Comparison of ENCODE assay signal across 8 mouse cellular contexts in the genomic region with DNA sequence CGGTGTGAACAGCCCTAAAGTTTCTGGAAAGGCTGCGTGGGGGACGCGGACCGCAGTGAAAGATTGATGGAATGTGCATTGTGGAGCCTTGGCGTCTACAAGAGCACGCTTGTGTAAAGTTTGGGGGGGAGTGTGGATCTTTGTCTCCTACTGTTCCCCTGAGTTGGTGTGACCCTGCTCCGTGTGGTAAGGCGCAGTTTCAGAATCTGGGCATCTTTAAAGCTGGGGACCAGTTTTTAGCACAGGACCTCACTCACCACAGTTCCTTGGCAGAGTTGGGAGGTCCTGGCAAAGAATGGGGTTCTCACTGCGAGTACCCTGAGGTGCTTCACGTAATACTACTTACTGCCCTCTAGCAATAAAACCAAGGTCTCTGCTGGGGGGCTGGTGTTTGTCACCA. TPM values are rescaled to one million over a fixed set of nuclear protein-coding genes. Genes with fewer than 3 reads are reported as not detected.
DNase-seq lines count a peak whose midpoint lies in the region; ATAC-seq and TF ChIP-seq lines count a peak whose summit lies in the region.

No protein-coding gene starts in this region.

- peak overlapping the region; percentile 61 for H3K4me2 ChIP-seq in hindbrain, embryonic 14.5 days (replicated peaks)
- H3K4me2 ChIP-seq in myocyte (ENCODE audit: low read depth): peak overlapping the region; percentile 98

- WGBS in hindbrain, embryonic 14.5 days: 0% methylated on average over 11 of the region's 11 CpGs

- H3K9me3 ChIP-seq in hindbrain, embryonic 14.5 days (ENCODE audit: control insufficient read depth, low read length): no peaks in the 10 kb centered on the region

- H3K9ac ChIP-seq in hindbrain, embryonic 14.5 days: peak overlapping the region; percentile 88

- H3K27ac ChIP-seq in hindbrain, embryonic 14.5 days: peak overlapping the region; percentile 94

- H3K4me1 ChIP-seq in hindbrain, embryonic 14.5 days (replicated peaks; ENCODE audit: control insufficient read depth, insufficient read depth, low read length): peaks cover 47% of the 10 kb centered on the region

- H3ac ChIP-seq in myocyte (ENCODE audit: control insufficient read depth, insufficient read length): peak overlapping the region; percentile 68

- H3K36me3 ChIP-seq in hindbrain, embryonic 14.5 days (replicated peaks; ENCODE audit: control insufficient read depth, insufficient read depth): no peaks in the 10 kb centered on the region
- peaks cover 6% of the 10 kb centered on the region for H3K36me3 ChIP-seq in myocyte (ENCODE audit: control insufficient read depth, insufficient read depth)

- H3K27me3 ChIP-seq in hindbrain, embryonic 14.5 days (ENCODE audit: control insufficient read depth, insufficient read depth, low read length): no peaks in the 10 kb centered on the region
- H3K27me3 ChIP-seq in myocyte (ENCODE audit: control insufficient read depth, insufficient read depth, insufficient read length): no peaks in the 10 kb centered on the region

- peaks cover 53% of the 10 kb centered on the region for H3K79me2 ChIP-seq in myocyte (ENCODE audit: control insufficient read depth, insufficient read depth)

- DNase-seq in left cerebral cortex, postnatal 4 days: peak; percentile 19
- DNase-seq in left cerebral cortex, adult 9 months (ENCODE audit: low spot score in 2 of 2): no peak
- DNase-seq in cerebellum, postnatal 10 days: peak; percentile 64 to 66
- no peak for DNase-seq in hindbrain, embryonic 14.5 days (ENCODE audit: low spot score)
- DNase-seq in left cerebral cortex, adult 18-20 months (ENCODE audit: low spot score in 2 of 2): no peak
- DNase-seq in adrenal gland, adult (ENCODE audit: inconsistent age in 2 of 2, low spot score in 1 of 2): no peak

- H3K4me3 ChIP-seq in hindbrain, embryonic 14.5 days (replicated peaks; ENCODE audit: low read length): peak overlapping the region; percentile 78
- peak overlapping the region; percentile 97 for H3K4me3 ChIP-seq in myocyte

- intact Hi-C loops in left cerebral cortex, postnatal 4 days (cut with DNase I): no loop called here

- ATAC-seq in hindbrain, embryonic 14.5 days (ENCODE audit: low FRiP score): no peak
- ATAC-seq in inflammation-experienced regulatory T-cells, adult 6 months: no peak

- no peak for TF ChIP-seq POLR2A in myocyte (IDR thresholded peaks at IDR 0.05; ENCODE audit: insufficient read length, low read depth)

TF ChIP-seq in myocyte, 11 proteins besides CTCF, POLR2A, EP300 and RAD21:
- TF ChIP-seq USF1 (IDR thresholded peaks at IDR 0.05; ENCODE audit: low read depth) (no peak), TCF3 (IDR thresholded peaks at IDR 0.05; ENCODE audit: insufficient read length, low read depth) (no peak), SRF (IDR thresholded peaks at IDR 0.05; ENCODE audit: control insufficient read depth, insufficient read length, low read depth) (no peak), TCF12 (IDR thresholded peaks at IDR 0.05; ENCODE audit: insufficient read depth, poor library complexity, severe bottlenecking) (no peak), MYOD1 (IDR thresholded peaks at IDR 0.05; ENCODE audit: control insufficient read depth in 1 of 3, insufficient read length in 2 of 3, low read depth in 2 of 3) (no peak), MYOG (IDR thresholded peaks at IDR 0.05; ENCODE audit: control insufficient read depth in 1 of 3, insufficient read depth in 1 of 3, insufficient read length in 2 of 3, low read depth in 2 of 3) (no peak), E2F4 (IDR thresholded peaks at IDR 0.05; ENCODE audit: insufficient read depth) (no peak), CEBPB (IDR thresholded peaks at IDR 0.05; ENCODE audit: insufficient read depth, poor library complexity, severe bottlenecking) (no peak), REST (IDR thresholded peaks at IDR 0.05; ENCODE audit: insufficient read depth, insufficient read length) (no peak), POLR2AphosphoS2 (IDR thresholded peaks at IDR 0.05; ENCODE audit: insufficient read length, low read depth) (no peak), MAX (IDR thresholded peaks at IDR 0.05; ENCODE audit: low read depth) (no peak)

RNA-seq across cellular contexts. Expression of a gene that starts 1.0 kb away (rescaled TPM):
- total RNA-seq in left cerebral cortex, postnatal 4 days (2021): 10 to 100 TPM; 27.9 to 28.3 TPM
- polyA plus RNA-seq in hindbrain, embryonic 14.5 days (2014; fragmentation: Nextera tagmentation; extraction: Ambion mirVana): 26.4 and 26.8 TPM in 2 replicates
- polyA plus RNA-seq in myocyte (2012; fragmentation: generic; extraction: Trizol): 14.5 TPM
- 10 to 100 TPM in 1 of 3 experiments, 1 to 10 TPM in 2; 6.4 to 12.7 (median 6.6) TPM for polyA plus RNA-seq in inflammation-experienced regulatory T-cells, adult 6 months (2017; shearing (Covaris generic))
- 10 to 100 TPM; 12.4 to 13.4 TPM for total RNA-seq in left cerebral cortex, adult 18-20 months (2021)

Comparison
In these comparisons a context has a peak if more than half of its experiments do, and no peak if none do; other contexts are left out.
1. DNase-seq: peak in left cerebral cortex, postnatal 4 days (single experiment) and cerebellum, postnatal 10 days (2 of 2); none in left cerebral cortex, adult 9 months (0 of 2), hindbrain, embryonic 14.5 days (single experiment), left cerebral cortex, adult 18-20 months (0 of 2) and adrenal gland, adult (0 of 2).